Mouse (Mus musculus) heart, postnatal 4 days (tissue): Measurements from ENCODE around the gene Poldip3. TPM values are rescaled to one million over a fixed set of nuclear protein-coding genes. Genes with fewer than 3 reads are reported as not detected.

Source experiments
- DNase-seq: peaks from one replicate; pipeline ENCODE4 v3.0.0; 2021
- total RNA-seq, 2 experiments: library from RNA; stranded (reverse); gene quantifications; 2 replicates each; pipeline ENCODE4 v1.2.3; 2021

Gene Poldip3
- total RNA-seq, 2 experiments from 2014 or later, result 52.6 to 58.4 TPM

GRCm38 (mm10) chr15:83084022-83084640 lies 65.1 kb downstream of the Poldip3 start:
- peak; percentile 64 for DNase-seq

GRCm38 (mm10) chr15:83083530-83083929 lies 65.7 kb downstream of the Poldip3 start:
- no peak for DNase-seq

Other genes with a start within 250 kb of the Poldip3 start
- gene Tcf20, start 161.5 kb downstream of the Poldip3 start, total RNA-seq, result 10 to 100 TPM; 71.1 to 78.7 TPM
- gene Nfam1, start 116.1 kb downstream of the Poldip3 start, total RNA-seq, result 1 to 10 TPM in 1 of 2 experiments, under 1 TPM in 1; 0.98 to 1.4 TPM
- gene Serhl, start 59.9 kb downstream of the Poldip3 start, total RNA-seq, result 10 to 100 TPM; 73.2 to 74.7 TPM
- gene Rrp7a, start 26.6 kb downstream of the Poldip3 start, total RNA-seq, result 10 to 100 TPM; 54.6 to 56.3 TPM
- 100 to 1,000 TPM; 135 to 141 TPM for gene Cyb5r3, start 23.2 kb upstream of the Poldip3 start, total RNA-seq
- 1 to 10 TPM; 3.4 to 4.1 TPM for gene A4galt, start 102.4 kb upstream of the Poldip3 start, total RNA-seq
- 10 to 100 TPM; 21.5 to 22.6 TPM for gene Arfgap3, start 200.9 kb upstream of the Poldip3 start, total RNA-seq